Mouse (Mus musculus): ENCODE data around the gene Rrp9.
A peak's percentile ranks its signal among the peaks of the same experiment; 100 is the strongest.
"Not testable (repeated sequence)": the region's sequence is repeated elsewhere in the genome, so short reads cannot be mapped to it uniquely, and the experiment has no call there.

Rrp9 gene

GRCm38 (mm10) chr9:106476002-106476923 is 500 bp downstream of the Rrp9 start:
- DNase-seq, result peak; percentile 81

- peak; percentile 99 for DNase-seq
These were observed 1.2 kb downstream of the Rrp9 start, which contains the start of gene Parp3 for GRCm38 (mm10) chr9:106476924-106477484. Parp3 (minus strand) TSS chr9:106476949.

- DNase-seq, result peak; percentile 3
These were observed 1.9 kb downstream of the Rrp9 start for GRCm38 (mm10) chr9:106477649-106478048.

DNA sequence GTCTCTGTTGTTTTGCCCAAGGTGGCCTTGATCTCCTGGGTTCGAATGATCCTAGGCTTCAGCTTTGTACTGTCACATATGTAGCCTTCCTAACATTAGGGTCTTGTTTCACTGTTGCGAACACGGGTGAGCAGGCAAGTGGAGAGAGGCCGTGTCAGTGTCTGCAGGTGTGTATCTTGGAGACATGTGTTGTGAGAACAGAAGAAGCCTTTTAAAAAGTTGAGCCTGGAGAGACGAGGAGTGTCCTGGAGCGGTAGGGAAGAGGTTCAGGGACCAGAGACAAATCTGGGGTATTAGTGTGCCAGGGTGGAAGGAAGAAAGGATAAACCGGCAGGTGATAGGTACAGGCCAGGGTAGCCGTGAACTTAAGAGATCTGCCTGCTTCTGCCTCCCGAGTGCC is 2.3 kb downstream of the Rrp9 start:
- DNase-seq, result peak; percentile 1

- DNase-seq, result no peak
These were observed 4.8 kb downstream of the Rrp9 start for GRCm38 (mm10) chr9:106480541-106480940.

DNA sequence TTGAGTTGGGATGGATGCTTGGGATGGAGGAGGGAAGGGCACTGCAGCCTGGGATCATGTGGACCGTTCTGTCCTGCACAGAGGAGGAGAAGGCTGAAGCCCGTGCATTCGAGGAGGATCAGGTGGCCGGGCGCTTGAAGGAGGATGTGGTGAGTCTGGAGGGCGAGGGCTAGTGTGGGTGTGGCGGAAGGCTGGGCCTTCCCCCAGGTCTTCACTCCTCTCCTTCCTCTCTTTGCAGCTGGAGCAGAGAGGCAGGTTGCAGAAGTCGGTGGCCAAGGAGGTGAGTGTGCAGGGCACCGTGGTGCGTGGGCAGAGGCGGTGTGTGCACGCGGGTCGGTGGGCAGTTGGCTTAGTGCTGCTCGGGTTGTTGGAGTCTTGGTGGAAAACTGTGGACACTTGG is 5.3 kb downstream of the Rrp9 start:
- no peak for DNase-seq

DNA sequence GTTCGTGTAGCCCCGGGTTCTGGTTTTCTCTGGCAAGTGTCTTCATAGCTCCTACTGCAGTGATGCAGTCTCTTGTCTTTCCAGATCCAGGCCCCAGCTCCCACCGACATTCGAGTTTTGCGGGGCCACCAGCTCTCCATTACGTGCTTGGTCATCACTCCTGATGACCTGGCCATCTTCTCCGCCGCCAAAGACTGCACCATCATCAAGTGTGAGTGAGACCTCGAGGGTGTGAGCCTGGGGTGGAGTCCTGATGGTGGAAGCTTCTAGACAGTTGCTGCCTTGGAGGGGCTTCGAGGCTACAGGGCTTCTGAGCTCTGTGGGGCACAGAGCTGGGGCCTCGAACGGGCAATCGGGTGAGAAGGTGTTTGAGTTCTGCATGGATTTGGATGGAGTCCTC is 5.9 kb downstream of the Rrp9 start:
- DNase-seq, result no peak

DNA sequence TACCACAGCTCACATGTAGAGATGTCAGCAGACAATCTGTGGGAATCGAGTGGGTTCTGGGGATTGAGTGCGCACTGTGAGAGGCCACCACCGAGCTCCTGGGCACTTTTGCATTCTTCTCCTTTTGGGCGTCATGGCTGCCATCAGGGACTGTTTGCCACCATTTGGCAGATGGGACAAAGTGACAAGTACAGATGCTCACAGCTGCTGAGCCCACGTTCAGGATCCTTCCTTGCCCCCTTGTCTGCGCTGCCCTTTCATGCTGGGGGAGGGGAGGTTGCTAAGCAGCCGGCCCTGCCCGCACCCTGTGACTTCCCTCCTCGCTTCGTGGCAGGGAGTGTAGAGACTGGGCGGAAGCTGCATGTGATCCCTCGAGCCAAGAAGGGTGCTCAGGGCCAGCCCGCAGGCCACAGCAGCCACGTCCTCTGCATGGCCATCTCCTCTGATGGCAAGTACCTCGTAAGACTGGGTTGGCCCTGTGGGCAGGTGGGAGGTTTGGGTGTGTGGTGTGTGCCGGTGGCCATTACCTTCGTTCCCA is 6.9 kb downstream of the Rrp9 start:
- no peak for DNase-seq

DNA sequence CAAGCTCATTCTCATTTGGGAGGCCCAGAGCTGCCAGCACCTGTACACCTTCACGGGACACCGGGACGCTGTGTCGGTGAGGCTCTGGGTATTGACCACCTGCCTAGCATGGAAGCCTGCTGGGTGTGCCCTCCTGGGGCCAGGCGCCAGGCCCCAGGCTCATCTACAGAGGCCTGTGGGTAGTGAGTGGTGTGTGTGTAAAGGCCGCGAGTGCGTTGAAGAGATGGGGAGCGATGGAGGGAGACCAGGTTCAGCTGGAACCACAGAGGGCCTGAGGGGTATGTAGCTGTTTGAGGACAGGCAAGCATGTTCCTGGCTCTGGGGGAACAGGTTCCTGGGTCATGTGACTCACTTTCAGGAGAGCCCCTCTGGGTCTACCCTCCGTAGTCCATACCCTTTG is 7.4 kb downstream of the Rrp9 start:
- no peak for DNase-seq

DNA sequence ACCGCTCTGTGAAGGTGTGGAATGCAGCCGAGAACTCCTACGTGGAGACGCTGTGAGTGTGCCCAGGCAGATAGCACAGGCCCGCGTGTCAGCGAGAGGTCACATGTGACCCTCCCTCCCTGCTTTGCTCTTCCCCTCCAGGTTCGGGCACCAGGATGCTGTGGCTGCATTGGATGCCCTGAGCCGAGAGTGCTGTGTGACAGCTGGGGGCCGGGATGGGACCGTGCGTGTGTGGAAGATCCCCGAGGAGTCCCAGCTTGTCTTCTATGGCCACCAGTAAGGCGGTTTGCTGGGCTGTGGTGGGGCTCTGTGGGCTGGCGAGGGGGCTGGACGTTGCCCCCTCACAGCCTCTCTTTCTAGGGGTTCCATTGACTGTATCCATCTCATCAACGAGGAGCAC is 7.8 kb downstream of the Rrp9 start:
- DNase-seq, result no peak

DNA sequence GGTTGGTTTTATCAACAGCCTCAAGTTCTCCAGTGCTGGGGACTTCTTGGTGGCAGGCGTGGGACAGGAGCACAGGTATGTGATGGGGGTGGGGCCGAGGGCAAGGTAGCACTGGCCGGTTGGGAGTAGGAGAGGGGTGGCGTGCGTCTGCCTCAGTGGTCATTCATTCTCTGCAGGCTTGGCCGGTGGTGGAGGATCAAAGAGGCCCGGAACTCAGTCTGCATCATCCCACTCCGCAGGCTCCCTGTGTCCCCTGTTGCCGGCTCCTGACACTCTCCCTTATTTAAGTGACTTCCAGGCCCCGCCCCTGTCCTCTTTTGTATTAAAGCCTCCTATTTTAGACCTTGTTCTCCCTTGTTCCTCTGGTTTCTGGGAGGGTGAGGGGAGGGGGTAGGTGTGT is 9.3 kb downstream of the Rrp9 start:
- no peak for DNase-seq

- DNase-seq, result not testable (repeated sequence)
These were observed 11.8 kb downstream of the Rrp9 start for GRCm38 (mm10) chr9:106487602-106488001.

DNA sequence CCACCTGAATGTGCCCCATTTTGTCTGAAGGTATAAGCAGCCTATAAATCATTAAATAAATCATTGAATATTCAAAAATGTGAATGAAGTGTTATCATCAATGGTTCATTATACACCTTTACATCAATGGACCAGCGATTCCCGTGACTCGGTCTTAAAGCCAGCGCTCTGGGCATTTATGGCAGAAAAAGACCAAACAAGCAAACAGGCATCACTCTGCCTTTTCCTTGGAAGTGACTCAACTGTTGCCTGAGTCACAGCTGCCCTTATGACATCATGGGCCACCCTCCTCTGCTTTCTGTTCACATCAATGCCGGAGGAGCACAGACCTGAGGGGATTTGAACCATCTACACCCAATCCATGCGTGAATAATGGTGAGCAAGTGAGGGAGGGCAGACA is 23.9 kb downstream of the Rrp9 start, which contains the start of gene Iqcf1:
Gene Iqcf1, plus strand, starts transcription at position 301 of the 400 bp plus-strand sequence.
- no peak for DNase-seq

- no peak for DNase-seq
These were observed 26.1 kb downstream of the Rrp9 start for GRCm38 (mm10) chr9:106501846-106502245.

DNA sequence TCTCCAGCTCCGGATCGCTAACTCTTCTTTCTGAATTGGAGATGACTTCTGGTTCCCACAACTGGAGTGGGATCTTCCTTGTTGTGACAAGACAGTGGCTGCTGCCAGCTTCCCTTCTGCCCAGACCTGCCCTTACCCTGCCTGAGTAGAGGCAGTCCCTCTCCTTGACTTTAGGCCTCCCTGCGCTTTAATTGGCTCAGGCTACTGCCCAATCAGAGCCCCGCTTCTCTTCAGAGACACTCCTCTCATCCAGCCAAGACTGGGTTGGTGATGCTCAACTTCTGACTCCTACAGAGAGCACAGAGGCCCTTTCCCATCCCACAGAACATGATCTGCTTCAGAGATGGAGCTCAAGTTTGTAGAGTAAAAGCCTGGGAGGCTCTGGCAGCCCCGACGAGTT is 28.5 kb downstream of the Rrp9 start:
- DNase-seq, result no peak

GRCm38 (mm10) chr9:106509356-106509755 is 33.6 kb downstream of the Rrp9 start:
- DNase-seq, result no peak

- DNase-seq, result peak; percentile 64
These were observed 37.1 kb downstream of the Rrp9 start for GRCm38 (mm10) chr9:106512729-106513450.

DNA sequence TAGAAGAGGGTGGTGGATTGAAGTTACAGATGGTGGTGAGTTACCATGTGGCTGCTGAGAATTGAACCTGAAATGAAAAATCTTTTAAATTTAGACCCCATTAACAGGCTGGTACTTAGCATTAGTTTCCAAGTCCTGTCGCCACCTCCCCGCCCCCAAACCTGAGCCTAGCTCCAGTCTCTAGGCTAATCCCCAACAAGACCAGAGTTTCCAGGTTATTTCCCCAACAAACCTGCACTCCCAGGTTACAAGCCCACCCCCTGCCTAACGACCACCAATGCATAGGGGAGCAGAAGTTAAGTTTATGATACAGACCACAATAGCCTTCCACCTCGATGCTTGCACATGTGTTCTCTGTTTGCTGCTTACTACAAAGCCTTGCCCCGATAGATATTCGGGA is 37.8 kb downstream of the Rrp9 start:
- no peak for DNase-seq

GRCm38 (mm10) chr9:106514273-106514672 is 38.5 kb downstream of the Rrp9 start, which contains the start of gene Iqcf5:
Iqcf5 (plus strand) TSS chr9:106514573.
- DNase-seq, result no peak

DNA sequence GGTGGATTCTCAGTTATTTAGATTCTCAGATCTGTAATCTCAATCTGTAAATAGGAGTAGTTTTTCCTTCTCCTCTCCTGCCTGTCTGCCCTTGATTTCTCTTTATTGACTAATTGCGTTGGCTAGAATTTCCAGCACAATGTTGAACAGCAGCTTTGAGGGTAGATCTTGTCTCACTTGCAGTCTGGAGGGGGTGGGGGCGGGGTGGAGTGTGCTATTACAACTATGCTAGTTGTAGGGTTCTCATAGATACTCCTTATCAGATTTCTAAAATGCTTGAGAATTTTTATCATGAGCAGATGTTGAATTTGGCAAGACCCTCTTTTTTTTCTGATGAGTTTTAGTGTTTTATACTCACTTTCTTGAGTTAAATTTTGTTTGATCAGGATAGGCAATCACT is 43.7 kb downstream of the Rrp9 start:
- DNase-seq, result no peak

- DNase-seq, result no peak
These were observed 44.1 kb downstream of the Rrp9 start for GRCm38 (mm10) chr9:106519909-106520308.

DNA sequence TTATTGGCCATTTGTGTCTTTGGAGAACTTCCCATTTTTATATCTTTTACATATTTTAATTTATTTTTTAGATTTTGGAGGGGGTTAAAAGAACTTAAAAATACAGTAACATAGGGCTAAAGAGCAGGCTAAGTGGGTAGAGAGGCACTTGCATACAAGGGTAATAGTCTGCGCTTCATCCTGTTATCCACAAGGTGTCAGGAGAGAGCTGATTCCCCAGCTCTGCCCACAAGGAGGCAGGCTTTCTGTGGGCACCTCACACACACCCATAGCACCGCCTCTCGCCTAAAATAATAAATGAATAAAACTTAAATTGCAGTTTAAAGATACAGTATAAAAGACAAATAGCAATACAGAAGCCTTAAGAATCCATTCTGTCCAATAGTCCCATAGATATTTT is 56.1 kb downstream of the Rrp9 start:
- DNase-seq, result peak; percentile 31

- DNase-seq, result no peak
These were observed 58.5 kb downstream of the Rrp9 start for GRCm38 (mm10) chr9:106534296-106534695.
